Mouse (Mus musculus) cerebellum, postnatal 4 days (tissue): ENCODE results near the gene Vmn2r40.
"Not testable (repeated sequence)": the region's sequence is repeated elsewhere in the genome, so short reads cannot be mapped to it uniquely, and the experiment has no call there.

ENCODE experiments used
- DNase-seq, 2 experiments: peaks; one replicate each; pipeline ENCODE4 v3.0.0; 2022; ENCODE audit warnings: low spot score in 2 of 2, mixed read lengths in 1 of 2

Gene Vmn2r40

GRCm38 (mm10) chr7:8931335-8931734 lies at the start of gene Vmn2r40:
Gene Vmn2r40 (minus strand): TSS chr7:8931435.
- not testable (repeated sequence) for DNase-seq
